Comparison of ENCODE assay signal across 14 mouse cellular contexts in genomic region chr1:90560942-90561726, GRCm38 (mm10). TPM values are rescaled to one million over a fixed set of nuclear protein-coding genes. Genes with fewer than 3 reads are reported as not detected.
DNase-seq lines count a peak whose midpoint lies in the region; ATAC-seq lines count a peak whose summit lies in the region.
"Had no signal": no experiment of that assay in that cellular context is flagged by ENCODE, and none has a peak within 500 bp of the region (broad histone marks: within the 10 kb centered on the region; RNA-seq: fewer than 3 reads in every experiment).

No protein-coding gene starts in this region.

- no peak overlapping the region for H3K27ac ChIP-seq in kidney, embryonic 16.5 days (ENCODE audit: low read length)
- H3K27ac ChIP-seq: limb, embryonic 15.5 days had no signal

- H3K9me3 ChIP-seq in kidney, embryonic 16.5 days (ENCODE audit: low read length), result 0 out of 2 replicates have a peak, but pooled peaks cover 3% of the 10 kb centered on the region
- H3K9me3 ChIP-seq: limb, embryonic 15.5 days had no signal

- no peak overlapping the region for H3K4me3 ChIP-seq in kidney, embryonic 16.5 days (ENCODE audit: low read length)
- H3K4me3 ChIP-seq: limb, embryonic 15.5 days had no signal

- no peak for ATAC-seq in kidney, embryonic 16.5 days (ENCODE audit: low FRiP score, low TSS enrichment)
- ATAC-seq: inflammation-experienced regulatory T-cells, adult 6 months; liver, postnatal 0 days had no signal

- 0 out of 2 replicates have a peak, but pooled peaks cover 2% of the 10 kb centered on the region for H3K4me1 ChIP-seq in kidney, embryonic 16.5 days (ENCODE audit: insufficient read depth, low read length)

- H3K27me3 ChIP-seq in kidney, embryonic 16.5 days (ENCODE audit: insufficient read depth, low read length), result no peaks in the 10 kb centered on the region
- H3K27me3 ChIP-seq: limb, embryonic 15.5 days had no signal

- 69% methylated on average over 5 of the region's 5 CpGs for WGBS in kidney, embryonic 16.5 days

- no peak overlapping the region for H3K9ac ChIP-seq in kidney, embryonic 16.5 days (replicated peaks; ENCODE audit: low read length)
- H3K9ac ChIP-seq: limb, embryonic 15.5 days; liver, postnatal 0 days had no signal

- DNase-seq in gastrocnemius, postnatal 25 days, result peak; percentile 19
- DNase-seq in gastrocnemius, postnatal 10 days, result no peak
- peak; percentile 12 for DNase-seq in lung, postnatal 10 days
- no peak for DNase-seq in lung, postnatal 14 days
- peak; percentile 52 for DNase-seq in testis, postnatal 10 days (ENCODE audit: low spot score)
- no peak for DNase-seq in testis, postnatal 14 days (ENCODE audit: low spot score)
- DNase-seq: adrenal gland, adult 2 months; cerebellum, adult 9-10 months; embryo, embryonic 11 days; liver, postnatal 0 days; thymus, adult 18-20 months had no signal

- H3K36me3 ChIP-seq in kidney, embryonic 16.5 days (ENCODE audit: insufficient read depth, low read length), result no peaks in the 10 kb centered on the region
- H3K36me3 ChIP-seq: limb, embryonic 15.5 days had no signal

- H3K4me2 ChIP-seq in kidney, embryonic 16.5 days (replicated peaks; ENCODE audit: low read depth, low read length), result no peak overlapping the region
- H3K4me2 ChIP-seq: limb, embryonic 15.5 days had no signal

RNA-seq across cellular contexts. Expression of gene Cops8, which starts 41.6 kb away (rescaled TPM):
- total RNA-seq in gastrocnemius, postnatal 25 days (2021), result 10 to 100 TPM; 71.8 to 75.5 TPM
- total RNA-seq in gastrocnemius, postnatal 10 days (2021), result 10 to 100 TPM; 74.9 to 75.5 TPM
- 149 and 152 TPM in 2 replicates for polyA plus RNA-seq in kidney, embryonic 16.5 days (2015; fragmentation: Nextera tagmentation; extraction: Ambion mirVana)

Comparison
In these comparisons a context has a peak if more than half of its experiments do, and no peak if none do; other contexts are left out.
1. DNase-seq: peak in gastrocnemius, postnatal 25 days (single experiment), lung, postnatal 10 days (single experiment) and testis, postnatal 10 days (single experiment); none in gastrocnemius, postnatal 10 days (single experiment), lung, postnatal 14 days (single experiment) and testis, postnatal 14 days (single experiment).